Mouse (Mus musculus): ENCODE results near the gene Pank1. TPM values are rescaled to one million over a fixed set of nuclear protein-coding genes. Genes with fewer than 3 reads are reported as not detected.

The Pank1 gene
- polyA plus RNA-seq, 1 experiment from 2014 or later = 9.9 TPM

MicroRNAs encoded within 50 kb of the gene (microRNA counts, 519-probe panel; counts per million panel counts)
- 5,167 counts per million, percentile 69 among the panel's probes with 10 or more counts for microRNA mmu-miR-107

Small RNA genes lying within 50 kb of the gene (microRNA-seq; reads per million reads assigned to microRNA genes)
- gene Mir107 = 2,329 reads per million, percentile 84 among the genes with 10 or more reads in this experiment

Other genes with a start within 250 kb of the Pank1 start
- not detected in 2 replicates for gene Ifit1bl2, start 238.7 kb downstream of the Pank1 start, polyA plus RNA-seq (2016; fragmentation: Nextera tagmentation; extraction: Ambion mirVana)
- gene Ifit1, start 238.6 kb downstream of the Pank1 start, polyA plus RNA-seq (2016; fragmentation: Nextera tagmentation; extraction: Ambion mirVana) = 0.11 and 0.17 TPM in 2 replicates
- gene Slc16a12, start 132.2 kb downstream of the Pank1 start, polyA plus RNA-seq (2016; fragmentation: Nextera tagmentation; extraction: Ambion mirVana) = 1.0 and 1.3 TPM in 2 replicates
- gene Kif20b, start 42.9 kb upstream of the Pank1 start, polyA plus RNA-seq (2016; fragmentation: Nextera tagmentation; extraction: Ambion mirVana) = 69.7 and 80.4 TPM in 2 replicates